Mouse (Mus musculus) ES-Bruce4 (cell line): ENCODE data around the gene Taf8.

Experiments used
- CTCF ChIP-seq: IDR thresholded peaks from one replicate; pipeline ENCODE4 v1.8.1; 2011; ENCODE audit warnings: low read depth, low read length
- EP300 ChIP-seq: IDR thresholded peaks from 2 replicates; pipeline ENCODE4 v1.6.1; 2011; ENCODE audit warnings: low read depth, low read length; ENCODE audit not compliant: insufficient read depth
- POLR2A ChIP-seq: IDR thresholded peaks from one replicate; pipeline ENCODE4 v1.8.1; 2011; ENCODE audit warnings: low read length; ENCODE audit not compliant: insufficient read depth

DNA sequence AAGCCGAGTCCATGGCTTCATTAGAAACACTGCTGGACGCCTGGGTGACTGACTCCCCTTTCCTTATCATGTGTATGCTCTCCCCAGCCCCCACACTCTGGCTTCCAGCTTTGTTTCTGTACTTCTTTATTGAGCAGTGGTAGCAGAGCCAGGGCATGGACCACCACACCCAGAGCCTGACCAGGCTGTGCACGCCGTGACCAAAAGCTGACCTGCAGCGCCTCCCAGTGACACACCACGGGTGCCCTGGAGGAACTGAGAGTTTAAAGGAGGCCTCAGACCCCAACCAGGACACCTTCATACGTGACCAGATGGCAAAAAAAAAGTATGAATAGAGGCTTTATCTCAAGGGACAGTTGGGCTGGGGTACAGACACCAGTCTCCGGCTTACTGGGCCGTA, 11.3 kb downstream of the Taf8 start:
- TF ChIP-seq CTCF (peak; percentile 39), POLR2A (no peak), EP300 (no peak)
